Mouse (Mus musculus): ENCODE measurements around the gene Irak4.

GRCm38 (mm10) chr15:94565854-94566253 is 22.4 kb downstream of the Irak4 start:
- TF ChIP-seq CTCF (IDR thresholded peaks at IDR 0.05; ENCODE audit: control insufficient read depth, insufficient read depth, low read length) = no peak
- TF ChIP-seq POLR2A (IDR thresholded peaks at IDR 0.05; ENCODE audit: borderline replicate concordance, control insufficient read depth, low read depth, low read length) = no peak
